Mouse (Mus musculus) midbrain, embryonic 15.5 days (tissue): ENCODE measurements around the gene Irf2bp2. TPM values are rescaled to one million over a fixed set of nuclear protein-coding genes. Genes with fewer than 3 reads are reported as not detected.
"Not testable (repeated sequence)": the region's sequence is repeated elsewhere in the genome, so short reads cannot be mapped to it uniquely, and the experiment has no call there.

ENCODE experiments used
- ATAC-seq: fragments of 200-750 bp; cut with Nextera tagmentation; replicated peaks from 2 replicates; pipeline ENCODE4 v1.8.0; 2017; ENCODE audit warnings: moderate TSS enrichment
- H3K27ac ChIP-seq: fragments of 300-500 bp; sonication (generic); 2 replicates; pipeline ENCODE4 v1.5.1; 2015; ENCODE audit warnings: mild to moderate bottlenecking, inconsistent platforms
- H3K27me3 ChIP-seq: fragments of 300-500 bp; sonication (generic); replicated peaks from 2 replicates; pipeline ENCODE4 v1.6.1; 2015; ENCODE audit warnings: inconsistent platforms
- H3K36me3 ChIP-seq: fragments of 300-500 bp; sonication (generic); replicated peaks from 2 replicates; pipeline ENCODE4 v1.6.1; 2015; ENCODE audit warnings: inconsistent platforms
- H3K4me1 ChIP-seq: fragments of 300-500 bp; sonication (generic); 2 replicates; pipeline ENCODE4 v1.6.1; 2015; ENCODE audit warnings: inconsistent platforms
- H3K4me2 ChIP-seq: fragments of 300-500 bp; sonication (generic); 2 replicates; pipeline ENCODE4 v1.6.1; 2015; ENCODE audit warnings: inconsistent platforms, mild to moderate bottlenecking, moderate library complexity
- H3K4me3 ChIP-seq: fragments of 300-500 bp; sonication (generic); 2 replicates; pipeline ENCODE4 v1.5.1; 2015; ENCODE audit warnings: mild to moderate bottlenecking, inconsistent platforms
- H3K9ac ChIP-seq: fragments of 300-500 bp; sonication (generic); 2 replicates; pipeline ENCODE4 v1.6.1; 2015; ENCODE audit warnings: mild to moderate bottlenecking, inconsistent platforms
- H3K9me3 ChIP-seq: fragments of 300-500 bp; sonication (generic); 2 replicates; pipeline ENCODE4 v1.6.1; 2016; ENCODE audit warnings: inconsistent platforms
- WGBS: fragments of 180-500 bp; shearing (Covaris S2); methylation state at CpG from one replicate; pipeline ENCODE4 v1.1.7; 2015; ENCODE audit warnings: mixed read lengths; 5-methylcytosine and 5-hydroxymethylcytosine counted together
- polyA plus RNA-seq: library from polyadenylated mRNA; unstranded; fragments of >200 nt; fragmentation: Nextera tagmentation; extraction: Ambion mirVana; gene quantifications from 2 replicates; pipeline ENCODE4 v1.2.1, GENCODE M21; 2015

The Irf2bp2 gene
- polyA plus RNA-seq, 1 experiment from 2014 or later = 9.7 TPM

DNA sequence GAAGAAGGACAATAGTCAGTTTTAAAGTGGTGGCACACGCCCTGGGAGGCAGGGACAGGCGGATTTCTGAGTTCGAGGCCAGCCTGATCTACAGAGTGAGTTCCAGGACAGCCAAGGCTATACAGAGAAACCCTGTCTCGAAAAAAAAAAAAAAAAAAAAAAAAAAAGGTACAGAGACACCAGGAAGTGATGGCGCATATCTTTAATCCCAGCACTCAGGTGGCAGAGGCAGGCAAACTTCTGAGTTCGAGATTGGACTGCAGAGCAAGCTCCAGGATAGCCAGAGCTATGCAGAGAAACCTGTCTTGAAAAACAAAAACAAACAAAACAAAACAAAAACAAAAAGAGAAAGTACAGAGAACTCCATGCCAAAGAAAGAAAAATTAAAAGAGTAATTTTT, 6.6 kb upstream of the Irf2bp2 start:
- ATAC-seq, H3K36me3 ChIP-seq, H3K9me3 ChIP-seq, H3K4me3 ChIP-seq, H3K27ac ChIP-seq, H3K27me3 ChIP-seq, H3K9ac ChIP-seq, H3K4me2 ChIP-seq: not testable (repeated sequence)
- WGBS = 93% methylated on average over 6 of the region's 6 CpGs
- peaks cover 52% of the 10 kb centered on the region for H3K4me1 ChIP-seq

DNA sequence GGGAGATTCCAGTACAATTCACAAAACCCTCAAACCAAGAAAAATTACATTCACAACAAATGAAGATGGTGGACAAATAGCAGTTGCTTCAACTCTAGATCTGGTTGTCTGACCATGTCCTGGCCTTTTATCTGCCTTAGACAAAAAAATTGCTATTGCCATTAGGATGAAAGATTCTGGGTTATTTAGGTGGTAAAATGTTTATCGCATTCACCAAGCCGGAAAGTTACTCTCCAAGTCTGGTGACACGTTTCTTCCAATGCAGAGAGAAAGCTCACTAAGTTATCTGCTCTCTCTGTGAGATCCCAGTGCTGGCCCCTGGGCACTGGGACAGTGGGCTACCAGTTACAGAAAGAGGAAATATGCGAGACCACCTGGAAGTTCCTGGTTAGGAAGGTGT, 5.5 kb upstream of the Irf2bp2 start:
- Histone ChIP-seq H3K4me3 (no peak overlapping the region), H3K4me2 (no peak overlapping the region), H3K4me1 (peaks cover 61% of the 10 kb centered on the region), H3K36me3 (no peaks in the 10 kb centered on the region), H3K9ac (no peak overlapping the region), H3K27ac (no peak overlapping the region), H3K27me3 (no peaks in the 10 kb centered on the region), H3K9me3 (no peaks in the 10 kb centered on the region)
- 94% methylated on average over 4 of the region's 4 CpGs for WGBS
- no peak for ATAC-seq

DNA sequence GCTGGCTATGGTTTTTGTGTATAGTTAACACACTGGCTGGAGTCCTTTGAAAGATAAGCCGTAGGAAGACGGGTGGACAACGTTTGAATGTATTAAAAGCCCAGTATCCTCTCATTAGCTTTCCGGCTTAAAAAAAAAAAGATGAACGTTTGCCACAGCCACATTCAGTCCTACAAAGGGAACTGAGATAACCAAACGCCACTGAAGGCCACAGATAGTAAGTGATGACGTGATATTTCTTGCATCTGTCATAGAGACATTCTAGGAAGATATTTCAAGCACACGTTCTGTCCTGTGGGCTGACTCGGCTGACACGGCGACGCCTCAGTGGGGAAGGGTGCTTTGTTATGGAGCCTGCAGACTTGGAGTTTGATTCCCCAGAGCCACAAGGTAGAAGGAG, 4.4 kb upstream of the Irf2bp2 start:
- WGBS = 36% methylated on average over 12 of the region's 12 CpGs
- H3K4me1 ChIP-seq = peaks cover 61% of the 10 kb centered on the region

DNA sequence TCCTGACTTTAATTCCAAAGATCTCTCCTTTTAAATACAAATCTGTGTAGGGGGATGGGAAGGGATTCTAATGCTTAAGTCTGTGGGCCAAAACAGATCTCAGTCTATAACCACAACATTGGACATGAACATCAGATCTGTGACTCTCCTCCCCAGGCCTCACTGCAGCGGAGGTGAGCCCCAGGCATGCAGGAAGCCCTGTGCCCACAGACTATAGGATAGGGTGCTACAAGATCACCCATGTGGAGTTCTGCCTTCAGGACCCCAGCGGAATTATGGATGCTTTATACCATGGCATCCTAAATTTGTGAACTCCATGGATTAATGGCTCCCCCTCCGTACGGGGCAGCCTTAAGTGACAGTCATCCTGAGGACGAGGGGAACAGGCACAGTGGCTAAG, 2.9 kb upstream of the Irf2bp2 start:
- Histone ChIP-seq H3K27ac (peak overlapping the region; percentile 99), H3K9me3 (no peaks in the 10 kb centered on the region), H3K27me3 (no peaks in the 10 kb centered on the region), H3K9ac (0 out of 2 replicates have a peak overlapping the region, but pooled peaks have one; percentile 31), H3K4me3 (0 out of 2 replicates have a peak overlapping the region, but pooled peaks have one; percentile 2), H3K36me3 (no peaks in the 10 kb centered on the region), H3K4me1 (peaks cover 50% of the 10 kb centered on the region), H3K4me2 (0 out of 2 replicates have a peak overlapping the region, but pooled peaks have one; percentile 91)
- ATAC-seq = no peak
- WGBS = 73% methylated on average over 5 of the region's 5 CpGs

More for the DNA sequence above, 4.4 kb upstream of the Irf2bp2 start:
- H3K27me3 ChIP-seq = no peaks in the 10 kb centered on the region
- H3K4me3 ChIP-seq = no peak overlapping the region
- no peaks in the 10 kb centered on the region for H3K36me3 ChIP-seq
- no peak overlapping the region for H3K9ac ChIP-seq
- ATAC-seq = no peak
- H3K9me3 ChIP-seq = no peaks in the 10 kb centered on the region
- no peak overlapping the region for H3K27ac ChIP-seq
- no peak overlapping the region for H3K4me2 ChIP-seq

DNA sequence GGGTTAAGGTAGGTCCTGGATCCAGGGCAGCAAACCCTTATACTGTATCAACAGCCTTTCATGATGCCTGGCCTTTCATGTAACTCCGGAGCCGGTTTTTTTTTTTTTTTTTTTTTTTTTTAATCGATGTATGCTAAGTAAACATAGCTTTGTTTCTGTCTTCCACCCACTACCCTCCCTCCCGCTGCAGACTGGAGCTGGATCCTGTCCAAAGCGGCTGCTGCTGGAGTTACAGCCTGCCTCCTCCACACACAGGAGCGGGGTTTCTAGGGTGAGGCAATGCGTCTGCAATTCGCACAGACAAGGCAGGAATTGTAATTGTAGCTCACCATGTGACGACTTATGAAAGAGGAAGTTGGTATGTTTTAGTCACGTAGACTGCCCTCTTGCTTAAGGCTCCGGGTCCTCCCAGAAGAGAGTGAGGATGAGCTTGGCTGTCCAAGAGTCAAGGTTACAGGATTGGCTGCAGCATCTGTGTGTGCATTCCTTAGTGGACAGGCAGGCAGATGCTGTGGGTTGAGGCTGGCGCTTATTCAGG, 2.4 kb upstream of the Irf2bp2 start:
- peaks cover 50% of the 10 kb centered on the region for H3K4me1 ChIP-seq

DNA sequence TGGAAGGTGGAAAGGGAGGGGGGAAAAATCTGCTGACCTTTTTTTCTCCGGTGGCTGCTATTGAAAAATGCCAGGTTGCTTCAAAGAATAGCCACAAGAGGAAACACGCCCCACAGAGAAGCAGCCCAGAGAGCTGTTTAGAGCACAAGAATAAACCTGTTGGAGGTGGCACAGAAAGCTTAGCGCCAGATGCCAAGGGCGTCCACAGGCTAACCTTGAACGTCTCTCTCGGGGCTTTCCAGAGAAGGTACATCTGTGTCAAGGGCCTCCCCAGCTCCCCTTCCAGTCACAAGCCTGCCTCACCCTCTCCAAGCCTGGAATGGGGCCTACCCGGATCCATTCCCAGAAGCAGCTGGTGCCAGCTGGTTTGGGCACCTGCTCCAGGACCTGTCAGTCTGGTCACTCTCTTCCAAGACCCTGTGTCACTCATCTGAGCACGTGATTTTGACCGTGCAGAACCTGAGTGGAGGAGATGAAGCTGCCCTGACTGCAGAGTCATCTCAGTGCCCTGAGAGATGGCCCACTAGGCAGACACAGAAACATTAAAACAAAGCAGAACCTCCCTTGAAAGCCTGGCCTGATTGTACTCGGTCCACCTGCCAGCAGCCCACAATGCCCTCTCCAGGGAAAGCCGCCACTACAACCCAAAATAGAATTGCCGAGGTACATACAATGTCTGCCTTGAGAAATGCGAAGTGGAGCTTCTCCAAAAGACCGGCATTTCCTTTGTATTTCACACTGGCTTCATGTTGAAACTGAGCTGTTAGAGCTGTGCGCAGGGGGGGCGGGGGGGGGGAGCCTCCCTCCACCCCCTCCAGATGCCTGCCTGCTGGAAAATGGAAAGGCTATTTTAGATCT, 1.6 kb upstream of the Irf2bp2 start:
- peaks cover 48% of the 10 kb centered on the region for H3K4me1 ChIP-seq
- H3K36me3 ChIP-seq = no peaks in the 10 kb centered on the region
- no peaks in the 10 kb centered on the region for H3K9me3 ChIP-seq
- WGBS = 12% methylated on average over 16 of the region's 16 CpGs
- no peaks in the 10 kb centered on the region for H3K27me3 ChIP-seq
- 0 out of 2 replicates have a peak, but pooled peaks have one; percentile 1 for ATAC-seq
- peak overlapping the region; percentile 60 for H3K4me3 ChIP-seq
- peak overlapping the region; percentile 99 for H3K27ac ChIP-seq
- H3K9ac ChIP-seq = peak overlapping the region; percentile 38
- peak overlapping the region; percentile 91 for H3K4me2 ChIP-seq

More for the DNA sequence above, 2.4 kb upstream of the Irf2bp2 start:
- 7% methylated on average over 12 of the region's 12 CpGs for WGBS
- H3K27me3 ChIP-seq = no peaks in the 10 kb centered on the region
- no peak for ATAC-seq
- H3K9ac ChIP-seq = peak overlapping the region; percentile 38
- H3K27ac ChIP-seq = peak overlapping the region; percentile 99
- no peaks in the 10 kb centered on the region for H3K9me3 ChIP-seq
- H3K4me2 ChIP-seq = peak overlapping the region; percentile 91
- H3K4me3 ChIP-seq = peak overlapping the region; percentile 60
- no peaks in the 10 kb centered on the region for H3K36me3 ChIP-seq

DNA sequence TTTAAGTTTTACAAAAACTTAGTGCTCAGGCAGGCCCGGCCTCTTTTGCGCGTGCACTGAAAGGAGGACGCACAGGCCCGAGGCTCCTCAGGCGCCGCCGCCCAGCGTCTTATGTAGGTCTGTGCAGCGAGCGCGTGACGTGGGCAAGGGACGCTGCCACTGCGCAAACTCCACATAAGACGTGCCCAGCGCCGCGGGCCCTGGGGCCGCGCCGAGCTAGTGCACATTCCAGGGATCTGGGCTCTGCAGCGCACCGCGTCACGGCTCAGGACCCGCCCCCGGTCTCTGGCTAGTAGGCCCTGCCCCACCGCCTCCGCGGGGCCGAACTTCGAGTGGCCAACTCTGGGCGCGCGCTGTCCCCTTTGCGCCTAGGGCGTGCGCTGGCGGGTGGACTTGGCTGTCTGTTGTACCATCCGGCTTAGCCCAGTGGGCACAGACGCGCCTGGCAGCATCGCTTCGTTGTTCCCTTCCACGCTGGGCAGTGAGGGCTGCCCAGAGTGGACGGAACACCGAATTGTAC, 755 bp upstream of the Irf2bp2 start:
- WGBS = under 1% methylated on average over 48 of the region's 48 CpGs
- Histone ChIP-seq H3K36me3 (no peaks in the 10 kb centered on the region), H3K9ac (peak overlapping the region; percentile 38), H3K4me2 (peak overlapping the region; percentile 91), H3K27ac (peak overlapping the region; percentile 99), H3K9me3 (no peaks in the 10 kb centered on the region), H3K27me3 (no peaks in the 10 kb centered on the region), H3K4me3 (peak overlapping the region; percentile 60), H3K4me1 (peaks cover 57% of the 10 kb centered on the region)
- ATAC-seq = peak; percentile 93

DNA sequence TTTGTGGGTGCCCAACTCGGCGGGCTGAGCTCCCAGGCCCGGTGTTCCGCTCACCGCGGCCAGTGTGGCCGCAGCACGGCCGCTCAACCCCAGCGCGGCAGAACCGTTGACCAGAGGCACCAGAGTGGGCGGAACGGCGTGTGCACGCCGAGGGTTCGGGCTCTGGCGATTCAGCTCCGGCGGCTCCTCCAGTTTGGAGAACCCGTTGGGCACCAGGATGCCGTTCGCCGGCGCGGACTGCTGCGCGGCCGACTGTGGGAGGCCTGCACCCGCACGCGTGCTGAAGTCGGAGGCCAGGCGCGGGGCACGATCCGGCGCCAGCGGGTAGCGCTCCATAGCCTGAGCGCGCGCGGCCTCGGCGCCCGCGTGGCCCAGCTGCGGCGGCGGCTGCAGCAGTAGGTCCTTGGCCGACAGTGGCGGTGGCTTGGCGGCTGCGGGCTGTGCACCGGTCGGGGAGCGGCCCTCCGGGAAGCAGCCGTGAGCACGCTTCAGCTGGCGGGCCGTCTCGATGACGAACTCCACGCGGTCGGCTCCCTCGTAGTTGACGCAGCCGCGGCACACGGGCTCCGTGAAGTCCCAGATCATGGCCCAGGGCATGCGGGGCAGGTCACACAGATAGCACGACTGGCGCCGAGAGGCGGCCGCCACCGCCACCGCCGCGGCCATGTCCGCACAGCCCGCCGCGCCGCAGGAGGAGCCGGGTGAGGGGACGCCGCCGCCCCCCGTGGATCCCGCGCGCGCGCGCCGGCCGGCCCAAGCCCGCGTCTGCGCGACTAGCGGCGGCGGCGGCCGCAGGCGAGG, 815 bp downstream of the Irf2bp2 start:
- Histone ChIP-seq H3K9me3 (no peaks in the 10 kb centered on the region), H3K4me1 (peaks cover 66% of the 10 kb centered on the region), H3K4me2 (peak overlapping the region; percentile 99), H3K27me3 (no peaks in the 10 kb centered on the region), H3K36me3 (no peaks in the 10 kb centered on the region), H3K27ac (peak overlapping the region; percentile 99), H3K9ac (peak overlapping the region; percentile 96), H3K4me3 (peak overlapping the region; percentile 60)
- under 1% methylated on average over 97 of the region's 113 CpGs for WGBS
- no peak for ATAC-seq

DNA sequence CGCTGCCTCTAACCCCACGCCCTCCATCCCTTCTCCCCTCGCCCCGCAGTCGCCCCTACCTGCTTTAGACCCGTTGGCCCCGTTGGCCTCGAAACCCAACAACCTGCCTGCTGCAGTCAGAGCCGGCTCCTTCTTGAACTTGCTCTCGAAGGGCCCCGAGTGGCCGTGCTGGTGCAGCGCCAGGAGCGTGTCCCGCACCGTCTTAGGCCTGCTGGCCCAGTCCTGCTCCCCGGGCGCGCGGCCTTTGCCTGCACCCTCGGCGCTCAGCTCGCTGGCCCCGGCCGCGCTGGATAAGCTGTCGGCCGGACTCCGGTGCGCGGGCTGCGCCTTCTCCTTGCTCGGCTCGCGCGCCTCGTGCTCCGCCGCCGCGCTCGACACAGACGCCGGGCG, 1.4 kb downstream of the Irf2bp2 start:
- H3K9ac ChIP-seq = peak overlapping the region; percentile 96
- under 1% methylated on average over 43 of the region's 45 CpGs for WGBS
- no peaks in the 10 kb centered on the region for H3K36me3 ChIP-seq
- H3K4me2 ChIP-seq = peak overlapping the region; percentile 99
- ATAC-seq = no peak
- peaks cover 66% of the 10 kb centered on the region for H3K4me1 ChIP-seq
- peak overlapping the region; percentile 60 for H3K4me3 ChIP-seq
- no peaks in the 10 kb centered on the region for H3K27me3 ChIP-seq
- peak overlapping the region; percentile 99 for H3K27ac ChIP-seq
- no peaks in the 10 kb centered on the region for H3K9me3 ChIP-seq

DNA sequence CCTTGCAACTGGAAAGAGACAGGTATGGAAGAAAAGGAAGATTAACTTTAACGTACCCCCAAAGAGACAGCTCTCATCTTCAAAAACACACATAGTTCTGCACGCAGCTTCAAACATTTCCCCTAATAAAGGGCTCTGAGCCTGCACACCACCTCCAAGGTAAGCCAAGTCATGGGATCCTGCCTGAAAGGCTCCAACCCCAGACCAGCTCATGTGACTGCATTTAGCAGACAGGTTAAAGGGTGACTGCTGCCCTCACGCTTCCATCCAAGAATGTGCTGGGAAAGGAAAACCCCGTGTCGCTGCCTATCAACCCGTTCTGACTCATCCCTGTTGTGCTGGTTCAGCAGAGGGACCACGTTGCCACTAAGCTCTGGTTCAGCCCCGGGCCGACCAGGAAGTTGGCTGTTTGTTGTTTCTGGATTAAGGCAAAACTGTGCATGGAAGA, 1.9 kb downstream of the Irf2bp2 start:
- 0% methylated on average over 9 of the region's 9 CpGs for WGBS
- peak overlapping the region; percentile 60 for H3K4me3 ChIP-seq
- peaks cover 67% of the 10 kb centered on the region for H3K4me1 ChIP-seq
- H3K27me3 ChIP-seq = no peaks in the 10 kb centered on the region
- no peak for ATAC-seq
- H3K27ac ChIP-seq = peak overlapping the region; percentile 99
- H3K9ac ChIP-seq = peak overlapping the region; percentile 96
- H3K9me3 ChIP-seq = no peaks in the 10 kb centered on the region
- H3K4me2 ChIP-seq = peak overlapping the region; percentile 99
- no peaks in the 10 kb centered on the region for H3K36me3 ChIP-seq

DNA sequence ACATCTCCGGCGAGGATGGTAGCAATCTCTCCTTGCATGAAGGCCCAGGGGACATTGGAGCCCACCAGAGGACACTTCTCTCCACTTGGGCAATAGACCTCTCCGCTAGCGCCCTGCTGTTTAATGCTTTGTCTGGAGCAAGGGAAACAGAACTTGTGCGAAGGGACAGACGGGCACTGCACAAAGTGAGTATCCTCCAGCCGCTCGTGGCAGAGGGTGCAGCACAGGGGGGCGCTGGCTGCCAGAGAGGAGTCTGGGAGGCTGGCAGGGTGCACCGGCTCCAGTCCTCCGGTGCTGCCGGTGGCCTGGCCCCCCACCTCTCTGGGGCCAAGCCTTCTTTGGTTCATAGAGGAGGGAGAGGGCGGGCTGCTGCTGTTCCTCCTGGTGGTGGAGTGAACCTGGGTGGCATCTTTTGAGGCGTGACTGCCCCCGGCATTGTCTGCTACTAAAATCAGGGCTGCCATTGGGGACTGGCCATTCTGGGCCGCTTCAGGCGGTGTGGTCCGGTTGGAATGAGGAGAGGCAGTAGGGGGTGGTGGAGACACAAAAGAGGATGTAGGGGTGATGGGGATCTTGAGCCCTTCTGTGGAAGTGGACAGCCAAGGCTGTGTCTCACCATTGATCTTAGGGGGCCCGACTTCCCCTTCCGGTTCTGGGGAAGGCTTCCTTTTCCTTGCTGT, 2.5 kb downstream of the Irf2bp2 start:
- peak overlapping the region; percentile 96 for H3K9ac ChIP-seq
- under 1% methylated on average over 20 of the region's 20 CpGs for WGBS
- H3K9me3 ChIP-seq = no peaks in the 10 kb centered on the region
- H3K4me3 ChIP-seq = peak overlapping the region; percentile 60
- ATAC-seq = no peak
- H3K27ac ChIP-seq = peak overlapping the region; percentile 99
- H3K27me3 ChIP-seq = no peaks in the 10 kb centered on the region
- H3K36me3 ChIP-seq = no peaks in the 10 kb centered on the region
- peak overlapping the region; percentile 99 for H3K4me2 ChIP-seq
- H3K4me1 ChIP-seq = peaks cover 67% of the 10 kb centered on the region
